31 mouse cellular contexts compared by ENCODE assay signal in genomic region chr5:113980511-113980910, GRCm38 (mm10). TPM values are rescaled to one million over a fixed set of nuclear protein-coding genes. Genes with fewer than 3 reads are reported as not detected.
DNase-seq lines count a peak whose midpoint lies in the region; ATAC-seq and TF ChIP-seq lines count a peak whose summit lies in the region.
"Had no signal": no experiment of that assay in that cellular context is flagged by ENCODE, and none has a peak within 500 bp of the region (broad histone marks: within the 10 kb centered on the region; RNA-seq: fewer than 3 reads in every experiment).

No protein-coding gene starts in this region.

- no peaks in the 10 kb centered on the region for H3K27me3 ChIP-seq in heart, embryonic 10.5 days (ENCODE audit: insufficient read depth, poor library complexity, severe bottlenecking)
- H3K27me3 ChIP-seq in erythroblast, embryonic 14.5 days (ENCODE audit: control insufficient read depth) = no peaks in the 10 kb centered on the region
- no peaks in the 10 kb centered on the region for H3K27me3 ChIP-seq in liver, embryonic 14.5 days (ENCODE audit: control insufficient read depth, insufficient read depth, low read length)
- H3K27me3 ChIP-seq: embryonic facial prominence, embryonic 13.5 days; heart, embryonic 15.5 days; limb, embryonic 15.5 days; neural tube, embryonic 15.5 days; Patski had no signal

- H3K9me3 ChIP-seq in heart, embryonic 10.5 days = no peaks in the 10 kb centered on the region
- no peaks in the 10 kb centered on the region for H3K9me3 ChIP-seq in erythroblast, embryonic 14.5 days (ENCODE audit: control insufficient read depth, low read length)
- no peaks in the 10 kb centered on the region for H3K9me3 ChIP-seq in liver, embryonic 14.5 days (ENCODE audit: control insufficient read depth, low read length)
- H3K9me3 ChIP-seq: embryonic facial prominence, embryonic 13.5 days; heart, embryonic 15.5 days; limb, embryonic 15.5 days; midbrain, embryonic 10.5 days; neural tube, embryonic 15.5 days had no signal

- H3K36me3 ChIP-seq in heart, embryonic 10.5 days = peaks cover 35% of the 10 kb centered on the region; the same call in 1 of the 2 replicates
- H3K36me3 ChIP-seq in erythroblast, embryonic 14.5 days (ENCODE audit: control insufficient read depth) = peaks cover 87% of the 10 kb centered on the region
- peaks cover 2% of the 10 kb centered on the region for H3K36me3 ChIP-seq in liver, embryonic 14.5 days (replicated peaks; ENCODE audit: control insufficient read depth, insufficient read depth, low read depth)
- H3K36me3 ChIP-seq: heart, embryonic 15.5 days; neural tube, embryonic 15.5 days had no signal

- H3K4me2 ChIP-seq in liver, embryonic 14.5 days (ENCODE audit: low read depth) = peak overlapping the region; percentile 59
- H3K4me2 ChIP-seq: embryonic facial prominence, embryonic 13.5 days; heart, embryonic 15.5 days; hindbrain, embryonic 14.5 days; limb, embryonic 15.5 days; neural tube, embryonic 15.5 days had no signal

- TF ChIP-seq EP300 in liver, embryonic 14.5 days (IDR thresholded peaks at IDR 0.05; ENCODE audit: low read depth) = peak; percentile 88

- no peak for TF ChIP-seq CTCF in liver, embryonic 14.5 days (IDR thresholded peaks at IDR 0.05; ENCODE audit: low read depth)

- peak overlapping the region; percentile 60 for H3K9ac ChIP-seq in liver, embryonic 14.5 days (replicated peaks)
- H3K9ac ChIP-seq: embryonic facial prominence, embryonic 13.5 days; heart, embryonic 15.5 days; hindbrain, embryonic 14.5 days; limb, embryonic 15.5 days; neural tube, embryonic 15.5 days had no signal

- peaks cover 82% of the 10 kb centered on the region for H3K4me1 ChIP-seq in heart, embryonic 10.5 days
- peaks cover 97% of the 10 kb centered on the region for H3K4me1 ChIP-seq in erythroblast, embryonic 14.5 days (ENCODE audit: control insufficient read depth)
- H3K4me1 ChIP-seq in liver, embryonic 14.5 days (replicated peaks; ENCODE audit: control insufficient read depth in 2 of 2, insufficient read depth in 2 of 2, low read length in 1 of 2) = peaks cover 89% of the 10 kb centered on the region in 2 experiments

- peak overlapping the region; percentile 56; the same call in 1 of the 2 replicates for H3K27ac ChIP-seq in heart, embryonic 10.5 days
- H3K27ac ChIP-seq in liver, embryonic 14.5 days = peak overlapping the region; percentile 85
- H3K27ac ChIP-seq: embryonic facial prominence, embryonic 13.5 days; heart, embryonic 15.5 days; hindbrain, embryonic 14.5 days; kidney, postnatal 0 days; limb, embryonic 15.5 days; macrophage; midbrain, embryonic 10.5 days; neural tube, embryonic 15.5 days had no signal

- WGBS in heart, embryonic 10.5 days = 76% methylated on average over 1 of the region's 1 CpGs
- WGBS in liver, embryonic 14.5 days (ENCODE audit: insufficient replicate concordance) = 8% methylated on average over 1 of the region's 1 CpGs

- DNase-seq in heart, embryonic 10.5 days (ENCODE audit: low spot score) = no peak
- no peak for DNase-seq in heart, adult 11 months
- peak in 1 of 3 experiments; percentile 63 for DNase-seq in liver, embryonic 14.5 days (ENCODE audit: low read depth in 3 of 3, low spot score in 3 of 3)
- no peak for DNase-seq in right cerebral cortex, postnatal 25 days
- DNase-seq in ovary, postnatal 14 days (ENCODE audit: low spot score) = no peak
- DNase-seq in thymus, postnatal 36 days = no peak
- DNase-seq: adrenal gland, adult 8-10 months; cerebellum, adult 8-10 months; cerebellum, postnatal 36 days; embryo, embryonic 11 days; gastrocnemius, postnatal 14 days; heart, adult 18-20 months; heart, postnatal 36 days; kidney, adult 2 months; layer of hippocampus, adult 9-11 months; thymus, postnatal 14 days had no signal

- peak; percentile 36; the same call in 1 of the 2 replicates for ATAC-seq in liver, embryonic 14.5 days (ENCODE audit: insufficient read depth)
- ATAC-seq: forebrain, embryonic 16.5 days; midbrain, embryonic 16.5 days; Patski had no signal

- H3K4me3 ChIP-seq in heart, embryonic 10.5 days = no peak overlapping the region
- peak overlapping the region; percentile 50 for H3K4me3 ChIP-seq in erythroblast, embryonic 14.5 days (replicated peaks)
- peak overlapping the region in 1 of 2 experiments; percentile 22; a peak in 1 of 4 replicates for H3K4me3 ChIP-seq in liver, embryonic 14.5 days (ENCODE audit: insufficient read depth in 1 of 2, low read depth in 2 of 2, low read length in 2 of 2)
- H3K4me3 ChIP-seq: embryonic facial prominence, embryonic 13.5 days; heart, embryonic 15.5 days; limb, embryonic 15.5 days; midbrain, embryonic 10.5 days; myocyte; neural tube, embryonic 15.5 days had no signal

RNA-seq across cellular contexts. Expression of gene Ssh1, which starts 13.2 kb away (rescaled TPM):
- polyA plus RNA-seq in heart, embryonic 10.5 days (2016; fragmentation: Nextera tagmentation; extraction: Ambion mirVana) = 16.7 and 18.3 TPM in 2 replicates
- 3.3 TPM in 2 replicates for polyA plus RNA-seq in erythroblast, embryonic 14.5 days (2012)
- polyA plus RNA-seq in liver, embryonic 14.5 days (2012; rRNA removed) = 4.8 and 4.9 TPM in 2 replicates
- polyA plus RNA-seq in liver, embryonic 14.5 days (2014; fragmentation: Nextera tagmentation; extraction: Ambion mirVana) = 6.7 TPM in 2 replicates

RNA-seq across cellular contexts. Expression of gene Dao, which starts 23.0 kb away (rescaled TPM):
- polyA plus RNA-seq in heart, embryonic 10.5 days (2016; fragmentation: Nextera tagmentation; extraction: Ambion mirVana) = not detected in 2 replicates
- polyA plus RNA-seq in erythroblast, embryonic 14.5 days (2012) = not detected in 2 replicates
- polyA plus RNA-seq in liver, embryonic 14.5 days (2012; rRNA removed) = not detected in 2 replicates
- polyA plus RNA-seq in liver, embryonic 14.5 days (2014; fragmentation: Nextera tagmentation; extraction: Ambion mirVana) = not detected in 2 replicates
- polyA plus RNA-seq: brain, embryonic 14.5 days; embryonic facial prominence, embryonic 13.5 days; forebrain, embryonic 16.5 days; heart, embryonic 15.5 days; hindbrain, embryonic 14.5 days; limb, embryonic 15.5 days; lung, embryonic 16.5 days; macrophage; midbrain, embryonic 10.5 days; midbrain, embryonic 16.5 days; myocyte; neural tube, embryonic 15.5 days had no signal
